Mouse (Mus musculus): Measurements from ENCODE around the gene Kdelr2. TPM values are rescaled to one million over a fixed set of nuclear protein-coding genes. Genes with fewer than 3 reads are reported as not detected.

Kdelr2 gene
- total RNA-seq, 1 experiment = 172 TPM

DNA sequence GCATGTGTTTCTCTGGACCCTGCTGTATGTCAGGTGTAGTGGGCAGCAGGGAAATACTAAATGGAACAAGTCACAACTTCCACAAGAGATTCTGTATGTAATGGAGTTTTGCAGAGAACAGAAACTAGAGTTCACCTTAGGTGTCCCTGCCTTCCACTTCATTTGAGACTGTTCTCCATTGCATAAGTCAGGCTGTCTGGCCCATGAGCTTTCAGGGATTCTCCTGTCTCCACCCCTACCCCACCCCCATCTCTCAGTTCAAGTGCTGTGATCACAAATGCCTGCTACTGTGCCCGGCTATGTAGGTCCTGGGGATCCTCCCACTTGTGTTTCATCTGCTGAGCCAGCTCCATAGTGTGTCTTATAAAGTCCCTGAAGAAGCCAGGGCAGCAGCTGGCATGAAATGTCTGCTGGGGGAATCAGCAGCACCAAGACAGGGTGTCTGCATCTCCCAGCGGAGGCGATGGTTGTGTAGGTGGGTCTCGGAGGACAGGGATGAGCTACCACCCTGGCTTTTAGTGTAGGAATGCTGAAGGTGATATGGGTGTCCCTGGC lies 7.3 kb downstream of the Kdelr2 start:
- Histone ChIP-seq H3K9me3 (ENCODE audit: control insufficient read depth, insufficient read depth, low read depth, low read length) (no peaks in the 10 kb centered on the region), H3K36me3 (ENCODE audit: control insufficient read depth, insufficient read depth, low read length, poor library complexity, severe bottlenecking) (peaks cover 9% of the 10 kb centered on the region), H3K4me3 (ENCODE audit: insufficient read depth in 1 of 2, low read depth in 1 of 2, low read length in 2 of 2, poor library complexity in 1 of 2, severe bottlenecking in 1 of 2) (no peak overlapping the region), H3K9ac (ENCODE audit: insufficient read depth, low read depth, low read length, poor library complexity, severe bottlenecking) (no peak overlapping the region), H3K27ac (ENCODE audit: insufficient read depth, low read depth, low read length, poor library complexity, severe bottlenecking) (no peak overlapping the region), H3K4me1 (ENCODE audit: control insufficient read depth in 2 of 2, insufficient read depth in 2 of 2, low read length in 2 of 2, poor library complexity in 1 of 2) (peaks cover 2% of the 10 kb centered on the region in 2 experiments; a peak in 1 of 4 replicates)
- DNase-seq (ENCODE audit: low read depth, low spot score) = no peak
- TF ChIP-seq CHD2 (IDR thresholded peaks at IDR 0.05; ENCODE audit: low read depth, low read length) (no peak), ZNF384 (IDR thresholded peaks at IDR 0.05; ENCODE audit: low read depth, low read length) (no peak), MAFK (IDR thresholded peaks at IDR 0.05; ENCODE audit: insufficient read depth, low read depth, low read length) (no peak), ZC3H11A (IDR thresholded peaks at IDR 0.05; ENCODE audit: borderline replicate concordance, low read depth, low read length) (no peak), HCFC1 (IDR thresholded peaks at IDR 0.05; ENCODE audit: borderline replicate concordance, insufficient read depth, low read length) (no peak)
- in situ Hi-C loops (cut with MboI; ENCODE audit: low sequenced_read_pairs in 2 of 2, unreplicated experiment in 2 of 2) = no loop called here

DNA sequence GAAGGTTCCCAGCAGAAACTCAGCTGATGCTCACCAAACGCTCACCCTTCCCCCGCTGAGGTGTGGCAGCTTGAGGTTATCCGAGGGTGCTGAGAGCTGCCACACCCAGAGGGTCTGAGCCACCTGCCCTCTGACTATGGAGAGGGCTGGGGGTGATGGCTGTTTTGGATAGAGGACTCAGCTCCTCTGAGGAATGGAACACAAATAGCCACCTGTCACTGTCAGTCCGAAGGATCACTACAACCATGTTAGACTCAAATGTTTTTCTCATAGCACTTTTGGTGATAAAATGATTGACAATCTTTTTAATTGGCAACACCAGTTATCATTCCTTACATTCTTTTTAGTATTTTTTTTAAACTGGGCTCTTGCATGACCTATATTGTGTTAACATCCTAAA lies 17.8 kb downstream of the Kdelr2 start:
- Histone ChIP-seq H3K27ac (ENCODE audit: insufficient read depth, low read depth, low read length, poor library complexity, severe bottlenecking) (no peak overlapping the region), H3K9me3 (ENCODE audit: control insufficient read depth, insufficient read depth, low read depth, low read length) (no peaks in the 10 kb centered on the region), H3K4me3 (ENCODE audit: insufficient read depth in 1 of 2, low read depth in 1 of 2, low read length in 2 of 2, poor library complexity in 1 of 2, severe bottlenecking in 1 of 2) (no peak overlapping the region), H3K36me3 (ENCODE audit: control insufficient read depth, insufficient read depth, low read length, poor library complexity, severe bottlenecking) (peaks cover 36% of the 10 kb centered on the region), H3K4me1 (ENCODE audit: control insufficient read depth in 2 of 2, insufficient read depth in 2 of 2, low read length in 2 of 2, poor library complexity in 1 of 2) (no peaks in the 10 kb centered on the region), H3K9ac (ENCODE audit: insufficient read depth, low read depth, low read length, poor library complexity, severe bottlenecking) (no peak overlapping the region)
- DNase-seq (ENCODE audit: low read depth, low spot score) = no peak
- no peak for TF ChIP-seq CHD2 (IDR thresholded peaks at IDR 0.05; ENCODE audit: low read depth, low read length)
- no peak for TF ChIP-seq MAFK (IDR thresholded peaks at IDR 0.05; ENCODE audit: insufficient read depth, low read depth, low read length)
- TF ChIP-seq ZNF384 (IDR thresholded peaks at IDR 0.05; ENCODE audit: low read depth, low read length) = no peak
- in situ Hi-C loops (cut with MboI; ENCODE audit: low sequenced_read_pairs in 2 of 2, unreplicated experiment in 2 of 2) = no loop called here

DNA sequence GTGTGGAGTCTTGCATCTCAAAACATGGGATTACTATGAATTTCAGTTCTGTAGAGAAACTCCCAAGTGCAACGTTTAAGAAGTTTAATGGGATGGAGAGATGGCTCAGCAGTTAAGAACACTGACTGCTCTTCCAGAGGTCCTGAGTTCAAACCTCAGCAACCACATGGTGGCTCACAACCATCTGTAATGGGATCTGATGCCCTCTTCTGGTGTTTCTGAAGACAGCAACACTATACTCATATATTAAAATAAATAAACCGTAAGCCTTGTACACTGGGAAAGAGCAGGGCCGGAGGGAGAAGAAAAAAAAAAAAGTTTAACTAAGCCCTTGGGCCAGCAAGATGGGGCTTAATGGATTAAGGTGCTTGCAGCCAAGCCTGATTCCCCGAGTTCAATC lies 19.4 kb downstream of the Kdelr2 start:
- peaks cover 30% of the 10 kb centered on the region for H3K36me3 ChIP-seq (ENCODE audit: control insufficient read depth, insufficient read depth, low read length, poor library complexity, severe bottlenecking)
- H3K4me3 ChIP-seq (ENCODE audit: insufficient read depth in 1 of 2, low read depth in 1 of 2, low read length in 2 of 2, poor library complexity in 1 of 2, severe bottlenecking in 1 of 2) = no peak overlapping the region
- TF ChIP-seq ZC3H11A (IDR thresholded peaks at IDR 0.05; ENCODE audit: borderline replicate concordance, low read depth, low read length) = no peak
- no peak for TF ChIP-seq MAFK (IDR thresholded peaks at IDR 0.05; ENCODE audit: insufficient read depth, low read depth, low read length)
- no peak for TF ChIP-seq CHD2 (IDR thresholded peaks at IDR 0.05; ENCODE audit: low read depth, low read length)
- TF ChIP-seq HCFC1 (IDR thresholded peaks at IDR 0.05; ENCODE audit: borderline replicate concordance, insufficient read depth, low read length) = no peak
- TF ChIP-seq ZNF384 (IDR thresholded peaks at IDR 0.05; ENCODE audit: low read depth, low read length) = no peak
- H3K27ac ChIP-seq (ENCODE audit: insufficient read depth, low read depth, low read length, poor library complexity, severe bottlenecking) = no peak overlapping the region
- no peaks in the 10 kb centered on the region for H3K9me3 ChIP-seq (ENCODE audit: control insufficient read depth, insufficient read depth, low read depth, low read length)
- in situ Hi-C loops (cut with MboI; ENCODE audit: low sequenced_read_pairs in 2 of 2, unreplicated experiment in 2 of 2) = no loop called here
- H3K4me1 ChIP-seq (ENCODE audit: control insufficient read depth in 2 of 2, insufficient read depth in 2 of 2, low read length in 2 of 2, poor library complexity in 1 of 2) = no peaks in the 10 kb centered on the region
- no peak for DNase-seq (ENCODE audit: low read depth, low spot score)
- H3K9ac ChIP-seq (ENCODE audit: insufficient read depth, low read depth, low read length, poor library complexity, severe bottlenecking) = no peak overlapping the region

DNA sequence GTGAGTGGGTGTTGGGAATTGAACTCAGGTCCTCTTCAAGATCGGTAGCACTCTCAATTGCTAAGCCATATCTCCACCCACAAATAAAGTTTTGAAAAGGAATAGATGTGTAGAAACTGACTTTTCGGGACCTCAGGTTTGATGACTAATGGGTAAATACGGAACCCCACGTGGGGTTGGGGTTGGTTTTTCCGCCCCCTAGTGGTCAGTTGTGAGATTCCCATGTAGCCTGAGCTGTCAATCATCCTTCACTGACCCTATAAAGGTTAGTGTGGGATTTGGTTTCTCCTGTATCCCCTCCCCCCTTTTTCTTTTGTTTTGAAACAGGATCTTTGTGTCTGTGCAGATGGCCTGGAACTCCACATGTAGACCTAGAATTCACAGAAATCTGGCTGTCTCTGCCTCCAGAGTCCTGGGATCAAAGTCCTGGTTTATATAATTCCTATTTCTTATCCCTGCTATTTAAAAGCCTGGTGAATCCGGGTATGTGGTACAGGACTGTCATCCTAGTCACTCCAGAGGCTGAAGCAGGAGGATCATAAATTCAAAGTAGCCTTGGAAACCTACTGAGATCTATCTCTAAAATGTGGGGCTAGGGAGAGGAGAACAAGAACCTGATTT lies 20.4 kb downstream of the Kdelr2 start:
- Histone ChIP-seq H3K9ac (ENCODE audit: insufficient read depth, low read depth, low read length, poor library complexity, severe bottlenecking) (no peak overlapping the region), H3K9me3 (ENCODE audit: control insufficient read depth, insufficient read depth, low read depth, low read length) (no peaks in the 10 kb centered on the region), H3K4me3 (ENCODE audit: insufficient read depth in 1 of 2, low read depth in 1 of 2, low read length in 2 of 2, poor library complexity in 1 of 2, severe bottlenecking in 1 of 2) (no peak overlapping the region), H3K4me1 (ENCODE audit: control insufficient read depth in 2 of 2, insufficient read depth in 2 of 2, low read length in 2 of 2, poor library complexity in 1 of 2) (no peaks in the 10 kb centered on the region), H3K27ac (ENCODE audit: insufficient read depth, low read depth, low read length, poor library complexity, severe bottlenecking) (no peak overlapping the region), H3K36me3 (ENCODE audit: control insufficient read depth, insufficient read depth, low read length, poor library complexity, severe bottlenecking) (peaks cover 22% of the 10 kb centered on the region)
- in situ Hi-C loops (cut with MboI; ENCODE audit: low sequenced_read_pairs in 2 of 2, unreplicated experiment in 2 of 2) = no loop called here
- peak; percentile 46 for DNase-seq (ENCODE audit: low read depth, low spot score)
- peak; percentile 33; the same call in 1 of the 2 replicates for TF ChIP-seq MAFK (IDR thresholded peaks at IDR 0.05; ENCODE audit: insufficient read depth, low read depth, low read length)
- TF ChIP-seq ZC3H11A (IDR thresholded peaks at IDR 0.05; ENCODE audit: borderline replicate concordance, low read depth, low read length) = no peak
- peak; percentile 54 for TF ChIP-seq ZNF384 (IDR thresholded peaks at IDR 0.05; ENCODE audit: low read depth, low read length)
- no peak for TF ChIP-seq CHD2 (IDR thresholded peaks at IDR 0.05; ENCODE audit: low read depth, low read length)
- no peak for TF ChIP-seq HCFC1 (IDR thresholded peaks at IDR 0.05; ENCODE audit: borderline replicate concordance, insufficient read depth, low read length)

Measured in ES-E14 (cell line).